Mouse (Mus musculus): ENCODE data around the gene Gm9887. TPM values are rescaled to one million over a fixed set of nuclear protein-coding genes. Genes with fewer than 3 reads are reported as not detected.
A peak's percentile ranks its signal among the peaks of the same experiment; 100 is the strongest.

Gene Gm9887
- total and polyA plus RNA-seq, 2 experiments = 0.37 to 0.48 TPM

DNA sequence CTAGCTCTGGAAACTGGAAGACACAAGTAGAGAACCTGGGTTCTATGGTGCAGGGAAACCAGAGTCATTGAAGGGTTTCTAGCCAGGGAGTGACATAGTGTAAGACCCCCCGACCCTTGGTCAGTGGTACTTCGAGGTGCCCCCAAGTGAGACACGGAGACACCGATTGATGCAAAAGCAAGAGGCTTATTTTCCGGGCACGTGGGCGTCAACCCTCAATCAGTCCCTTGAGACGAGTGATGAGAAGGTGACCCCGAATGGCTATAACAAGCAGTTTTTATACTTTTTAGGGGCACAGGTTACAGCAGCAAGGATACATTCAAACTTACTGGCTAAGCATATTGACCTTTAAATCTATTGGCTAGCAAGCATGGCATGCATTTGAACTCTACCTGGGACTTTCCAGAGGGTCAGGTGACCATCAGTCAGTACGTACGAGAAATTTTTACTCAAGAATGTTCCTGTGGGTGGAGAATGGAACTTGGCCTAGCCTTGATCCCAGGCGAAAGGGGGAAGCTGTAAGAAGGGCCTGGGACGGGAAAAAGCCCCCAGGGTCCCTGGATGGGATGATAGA lies 30.4 kb upstream of the Gm9887 start:
- Histone ChIP-seq H3K27me3 (ENCODE audit: control insufficient read depth, insufficient read depth, low read length) (no peaks in the 10 kb centered on the region), H3K4me1 (ENCODE audit: control insufficient read depth, insufficient read depth, low read length) (no peaks in the 10 kb centered on the region), H3K36me3 (ENCODE audit: control insufficient read depth, insufficient read depth, low read length) (no peaks in the 10 kb centered on the region), H3K27ac (replicated peaks; ENCODE audit: insufficient read depth, low read depth, low read length) (no peak overlapping the region), H3K4me3 (ENCODE audit: insufficient read depth, low read depth, low read length) (no peak overlapping the region), H3K9ac (ENCODE audit: low read depth, low read length) (no peak overlapping the region), H3K79me2 (ENCODE audit: control insufficient read depth, insufficient read depth, low read length) (no peaks in the 10 kb centered on the region)
- DNase-seq (ENCODE audit: extremely low read depth, low read depth, low spot score) = no peak
- 91% methylated on average over 13 of the region's 13 CpGs for WGBS
- TF ChIP-seq POLR2A (IDR thresholded peaks at IDR 0.05; ENCODE audit: extremely low read depth, insufficient read depth, low read length) = no peak
- TF ChIP-seq CTCF (IDR thresholded peaks at IDR 0.05; ENCODE audit: low read depth, low read length) = no peak

DNA sequence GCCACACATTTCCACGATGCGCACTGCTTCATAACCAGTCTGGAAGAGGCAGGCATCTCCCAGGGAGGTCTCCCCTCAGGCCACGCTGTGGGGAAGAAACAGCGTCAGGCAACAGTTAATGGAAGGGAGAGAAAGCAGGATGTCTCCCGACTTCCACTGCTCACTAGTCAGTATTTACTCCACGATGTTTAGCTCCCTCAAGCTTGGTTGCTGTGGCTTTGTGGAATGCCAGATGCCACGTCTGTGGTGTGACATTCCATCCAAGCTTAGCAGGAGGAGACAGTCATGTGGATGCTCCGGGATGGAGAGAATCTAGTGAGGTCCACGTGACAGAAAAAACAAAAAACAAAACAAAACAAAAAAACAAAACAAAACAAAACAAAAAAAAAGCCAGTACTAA lies 29.8 kb upstream of the Gm9887 start:
- TF ChIP-seq POLR2A (IDR thresholded peaks at IDR 0.05; ENCODE audit: extremely low read depth, insufficient read depth, low read length) (no peak), CTCF (IDR thresholded peaks at IDR 0.05; ENCODE audit: low read depth, low read length) (no peak)
- Histone ChIP-seq H3K9ac (ENCODE audit: low read depth, low read length) (no peak overlapping the region), H3K36me3 (ENCODE audit: control insufficient read depth, insufficient read depth, low read length) (no peaks in the 10 kb centered on the region), H3K79me2 (ENCODE audit: control insufficient read depth, insufficient read depth, low read length) (no peaks in the 10 kb centered on the region), H3K27me3 (ENCODE audit: control insufficient read depth, insufficient read depth, low read length) (no peaks in the 10 kb centered on the region), H3K4me3 (ENCODE audit: insufficient read depth, low read depth, low read length) (no peak overlapping the region), H3K4me1 (ENCODE audit: control insufficient read depth, insufficient read depth, low read length) (no peaks in the 10 kb centered on the region), H3K27ac (replicated peaks; ENCODE audit: insufficient read depth, low read depth, low read length) (no peak overlapping the region)
- DNase-seq (ENCODE audit: extremely low read depth, low read depth, low spot score) = no peak
- 76% methylated on average over 9 of the region's 9 CpGs for WGBS

DNA sequence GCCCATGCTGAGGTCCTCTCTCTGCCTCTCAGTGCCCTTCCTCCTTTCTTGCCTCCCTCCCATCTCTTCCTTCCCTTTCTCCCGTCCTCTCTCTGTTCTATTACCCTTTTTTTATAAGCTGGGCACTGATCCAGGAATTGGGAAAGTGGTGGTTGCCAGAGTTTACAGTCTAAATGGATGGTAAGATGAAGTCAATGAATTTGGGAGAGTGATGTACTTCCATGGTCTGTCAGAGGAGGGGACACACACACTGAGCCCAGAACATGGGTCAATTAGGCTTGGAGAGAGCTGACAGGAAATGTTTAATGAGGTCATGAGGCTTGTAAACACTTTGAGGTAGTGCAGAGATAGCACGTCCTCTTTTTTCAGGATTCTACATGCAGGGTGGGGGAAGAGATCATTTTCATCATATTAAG lies 28.6 kb upstream of the Gm9887 start:
- H3K79me2 ChIP-seq (ENCODE audit: control insufficient read depth, insufficient read depth, low read length) = no peaks in the 10 kb centered on the region
- DNase-seq (ENCODE audit: extremely low read depth, low read depth, low spot score) = peak; percentile 53
- H3K27ac ChIP-seq (replicated peaks; ENCODE audit: insufficient read depth, low read depth, low read length) = no peak overlapping the region
- WGBS = 28% methylated on average over 2 of the region's 2 CpGs
- H3K4me1 ChIP-seq (ENCODE audit: control insufficient read depth, insufficient read depth, low read length) = no peaks in the 10 kb centered on the region
- H3K36me3 ChIP-seq (ENCODE audit: control insufficient read depth, insufficient read depth, low read length) = no peaks in the 10 kb centered on the region
- no peak overlapping the region for H3K9ac ChIP-seq (ENCODE audit: low read depth, low read length)
- H3K4me3 ChIP-seq (ENCODE audit: insufficient read depth, low read depth, low read length) = no peak overlapping the region
- no peak for TF ChIP-seq POLR2A (IDR thresholded peaks at IDR 0.05; ENCODE audit: extremely low read depth, insufficient read depth, low read length)
- no peak for TF ChIP-seq CTCF (IDR thresholded peaks at IDR 0.05; ENCODE audit: low read depth, low read length)
- H3K27me3 ChIP-seq (ENCODE audit: control insufficient read depth, insufficient read depth, low read length) = no peaks in the 10 kb centered on the region

GRCm38 (mm10) chr12:69400367-69400766 lies 28.1 kb upstream of the Gm9887 start:
- Histone ChIP-seq H3K79me2 (ENCODE audit: control insufficient read depth, insufficient read depth, low read length) (no peaks in the 10 kb centered on the region), H3K27ac (replicated peaks; ENCODE audit: insufficient read depth, low read depth, low read length) (no peak overlapping the region), H3K9ac (ENCODE audit: low read depth, low read length) (no peak overlapping the region), H3K27me3 (ENCODE audit: control insufficient read depth, insufficient read depth, low read length) (no peaks in the 10 kb centered on the region), H3K4me3 (ENCODE audit: insufficient read depth, low read depth, low read length) (no peak overlapping the region), H3K36me3 (ENCODE audit: control insufficient read depth, insufficient read depth, low read length) (no peaks in the 10 kb centered on the region), H3K4me1 (ENCODE audit: control insufficient read depth, insufficient read depth, low read length) (no peaks in the 10 kb centered on the region)
- TF ChIP-seq CTCF (IDR thresholded peaks at IDR 0.05; ENCODE audit: low read depth, low read length) (no peak), POLR2A (IDR thresholded peaks at IDR 0.05; ENCODE audit: extremely low read depth, insufficient read depth, low read length) (no peak)
- DNase-seq (ENCODE audit: extremely low read depth, low read depth, low spot score) = no peak
- 86% methylated on average over 4 of the region's 4 CpGs for WGBS

DNA sequence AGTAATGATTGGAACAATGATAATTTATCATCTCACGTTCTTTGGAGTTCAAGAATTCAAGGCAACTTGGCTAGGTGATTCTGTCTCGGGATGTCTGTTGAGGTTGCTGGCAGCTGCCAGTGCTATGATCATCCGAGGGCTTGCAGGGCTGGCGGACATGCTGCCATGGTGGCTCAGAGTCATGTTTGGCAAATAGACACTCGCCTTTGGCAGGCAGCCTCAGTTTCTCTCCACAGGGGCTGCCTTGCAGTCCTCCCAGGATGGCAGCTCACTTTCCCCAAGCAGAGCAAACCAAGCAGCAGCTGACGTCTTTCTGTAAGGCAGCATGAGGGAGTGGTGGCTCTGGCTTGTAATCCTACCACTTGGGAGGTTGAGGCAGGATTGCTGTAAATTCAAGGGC lies 22.2 kb upstream of the Gm9887 start:
- Histone ChIP-seq H3K4me1 (ENCODE audit: control insufficient read depth, insufficient read depth, low read length) (0 out of 2 replicates have a peak, but pooled peaks cover 2% of the 10 kb centered on the region), H3K36me3 (ENCODE audit: control insufficient read depth, insufficient read depth, low read length) (no peaks in the 10 kb centered on the region), H3K27me3 (ENCODE audit: control insufficient read depth, insufficient read depth, low read length) (no peaks in the 10 kb centered on the region), H3K79me2 (ENCODE audit: control insufficient read depth, insufficient read depth, low read length) (no peaks in the 10 kb centered on the region), H3K9ac (ENCODE audit: low read depth, low read length) (no peak overlapping the region), H3K4me3 (ENCODE audit: insufficient read depth, low read depth, low read length) (no peak overlapping the region), H3K27ac (replicated peaks; ENCODE audit: insufficient read depth, low read depth, low read length) (no peak overlapping the region)
- 91% methylated on average over 6 of the region's 6 CpGs for WGBS
- TF ChIP-seq POLR2A (IDR thresholded peaks at IDR 0.05; ENCODE audit: extremely low read depth, insufficient read depth, low read length) = no peak
- no peak for TF ChIP-seq CTCF (IDR thresholded peaks at IDR 0.05; ENCODE audit: low read depth, low read length)
- DNase-seq (ENCODE audit: extremely low read depth, low read depth, low spot score) = no peak

DNA sequence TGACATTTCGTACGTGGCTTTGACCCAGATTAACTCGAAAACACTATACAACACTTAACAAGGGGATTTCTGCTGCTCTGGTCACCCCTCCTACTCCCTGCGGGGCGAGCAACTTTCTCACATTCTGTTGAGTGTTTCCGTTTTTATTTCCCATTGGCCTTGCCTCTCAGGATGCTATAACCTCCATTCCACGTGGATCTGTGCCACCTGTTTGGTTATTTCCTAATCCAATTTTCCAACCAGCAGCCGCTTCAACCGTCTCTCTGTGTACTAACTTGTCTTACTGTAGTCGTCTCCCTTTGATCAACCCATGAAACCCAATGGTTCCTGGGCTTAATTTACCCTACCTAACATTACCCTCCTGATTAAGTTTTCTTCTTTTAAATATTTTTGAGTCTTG lies 20.8 kb upstream of the Gm9887 start:
- Histone ChIP-seq H3K36me3 (ENCODE audit: control insufficient read depth, insufficient read depth, low read length) (no peaks in the 10 kb centered on the region), H3K4me3 (ENCODE audit: insufficient read depth, low read depth, low read length) (no peak overlapping the region), H3K27ac (replicated peaks; ENCODE audit: insufficient read depth, low read depth, low read length) (no peak overlapping the region), H3K9ac (ENCODE audit: low read depth, low read length) (no peak overlapping the region), H3K4me1 (ENCODE audit: control insufficient read depth, insufficient read depth, low read length) (0 out of 2 replicates have a peak, but pooled peaks cover 2% of the 10 kb centered on the region), H3K27me3 (ENCODE audit: control insufficient read depth, insufficient read depth, low read length) (no peaks in the 10 kb centered on the region), H3K79me2 (ENCODE audit: control insufficient read depth, insufficient read depth, low read length) (no peaks in the 10 kb centered on the region)
- 48% methylated on average over 10 of the region's 10 CpGs for WGBS
- peak; percentile 68 for DNase-seq (ENCODE audit: extremely low read depth, low read depth, low spot score)
- TF ChIP-seq CTCF (IDR thresholded peaks at IDR 0.05; ENCODE audit: low read depth, low read length) = no peak
- no peak for TF ChIP-seq POLR2A (IDR thresholded peaks at IDR 0.05; ENCODE audit: extremely low read depth, insufficient read depth, low read length)

Measured in liver, adult 2 months (tissue).